Mouse (Mus musculus): ENCODE results near the gene Pnpla2. TPM values are rescaled to one million over a fixed set of nuclear protein-coding genes. Genes with fewer than 3 reads are reported as not detected.

Pnpla2 gene
- polyA plus RNA-seq, 1 experiment from 2014 or later, result 23.4 TPM

DNA sequence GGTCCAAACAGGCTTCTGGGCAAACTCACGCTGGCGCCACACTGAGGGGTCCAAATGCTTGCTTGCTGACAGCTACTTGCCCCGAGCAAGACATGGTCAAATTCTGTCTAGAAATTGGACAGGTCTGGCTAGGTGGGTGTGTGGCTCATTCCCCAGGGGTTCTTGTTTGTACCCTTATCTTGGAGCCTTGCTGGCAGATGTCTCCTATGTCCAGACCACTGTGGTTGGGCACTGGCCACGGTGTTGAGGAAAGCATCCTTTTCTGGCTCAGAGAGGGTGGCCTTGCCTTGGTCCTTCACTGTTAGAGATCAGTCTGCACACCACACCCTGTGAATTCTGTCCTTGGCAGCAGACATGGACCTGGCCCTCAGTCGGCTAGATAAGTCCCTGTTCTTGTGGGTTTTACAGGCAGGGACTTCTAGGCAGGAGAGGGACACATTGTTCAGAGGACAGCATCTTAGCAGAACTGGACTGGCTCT is 23.3 kb downstream of the Pnpla2 start:
- Histone ChIP-seq H3K36me3 (ENCODE audit: control insufficient read depth, insufficient read depth, low read length) (no peaks in the 10 kb centered on the region), H3K4me2 (peak overlapping the region; percentile 91), H3K9me3 (ENCODE audit: control insufficient read depth, low read length) (no peaks in the 10 kb centered on the region), H3K27me3 (replicated peaks; ENCODE audit: control insufficient read depth, insufficient read depth, low read length) (peaks cover 10% of the 10 kb centered on the region), H3K9ac (ENCODE audit: low read depth, low read length) (peak overlapping the region; percentile 2; the same call in 1 of the 2 replicates), H3K27ac (ENCODE audit: low read depth, low read length) (peak overlapping the region; percentile 49; the same call in 1 of the 2 replicates), H3K4me3 (ENCODE audit: low read depth, low read length) (0 out of 2 replicates have a peak overlapping the region, but pooled peaks have one; percentile 13), H3K4me1 (replicated peaks; ENCODE audit: control insufficient read depth, insufficient read depth, low read length) (peaks cover 57% of the 10 kb centered on the region)
- WGBS, result 49% methylated on average over 5 of the region's 5 CpGs
- DNase-seq (ENCODE audit: low spot score), result no peak
- ATAC-seq (replicated peaks; ENCODE audit: low FRiP score), result no peak

DNA sequence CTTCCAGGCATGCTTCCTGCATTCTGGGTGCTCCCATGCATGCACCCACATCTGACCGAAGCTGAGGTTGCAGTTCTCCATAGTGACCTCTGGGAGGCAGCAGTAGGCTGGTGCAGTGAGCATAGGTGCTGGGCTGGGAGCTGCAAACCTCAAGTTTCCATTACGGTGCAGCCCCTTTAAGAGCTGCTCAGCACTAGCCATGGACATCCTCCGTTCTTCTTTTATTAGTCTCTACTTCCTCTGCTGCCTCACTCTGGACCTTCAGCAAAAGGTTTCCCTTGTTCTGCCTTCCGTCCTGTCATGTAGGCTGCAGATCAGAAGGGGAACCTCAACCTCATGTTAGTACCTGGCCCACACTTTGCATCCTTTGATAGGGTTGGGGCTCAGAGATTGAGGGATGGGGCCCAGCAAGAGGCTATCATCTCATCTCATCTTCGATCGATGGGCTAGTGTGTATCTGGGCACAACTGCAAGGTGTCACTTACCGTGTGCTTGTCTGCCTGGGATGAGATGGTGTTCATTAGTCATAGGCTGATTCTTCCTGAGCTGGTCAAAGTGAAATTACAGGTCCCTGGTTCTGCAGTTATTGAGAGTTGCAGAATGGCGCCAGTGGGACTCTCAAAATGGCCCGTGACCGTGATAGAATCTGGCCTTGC is 26.0 kb downstream of the Pnpla2 start:
- Histone ChIP-seq H3K36me3 (ENCODE audit: control insufficient read depth, insufficient read depth, low read length) (no peaks in the 10 kb centered on the region), H3K9me3 (ENCODE audit: control insufficient read depth, low read length) (no peaks in the 10 kb centered on the region), H3K27me3 (replicated peaks; ENCODE audit: control insufficient read depth, insufficient read depth, low read length) (peaks cover 10% of the 10 kb centered on the region), H3K4me1 (replicated peaks; ENCODE audit: control insufficient read depth, insufficient read depth, low read length) (peaks cover 44% of the 10 kb centered on the region), H3K4me3 (ENCODE audit: low read depth, low read length) (peak overlapping the region; percentile 60; the same call in 1 of the 2 replicates), H3K27ac (ENCODE audit: low read depth, low read length) (no peak overlapping the region), H3K9ac (ENCODE audit: low read depth, low read length) (no peak overlapping the region), H3K4me2 (peak overlapping the region; percentile 99)
- 15% methylated on average over 10 of the region's 10 CpGs for WGBS
- DNase-seq (ENCODE audit: low spot score) (peak; percentile 62), ATAC-seq (replicated peaks; ENCODE audit: low FRiP score) (peak; percentile 60)

DNA sequence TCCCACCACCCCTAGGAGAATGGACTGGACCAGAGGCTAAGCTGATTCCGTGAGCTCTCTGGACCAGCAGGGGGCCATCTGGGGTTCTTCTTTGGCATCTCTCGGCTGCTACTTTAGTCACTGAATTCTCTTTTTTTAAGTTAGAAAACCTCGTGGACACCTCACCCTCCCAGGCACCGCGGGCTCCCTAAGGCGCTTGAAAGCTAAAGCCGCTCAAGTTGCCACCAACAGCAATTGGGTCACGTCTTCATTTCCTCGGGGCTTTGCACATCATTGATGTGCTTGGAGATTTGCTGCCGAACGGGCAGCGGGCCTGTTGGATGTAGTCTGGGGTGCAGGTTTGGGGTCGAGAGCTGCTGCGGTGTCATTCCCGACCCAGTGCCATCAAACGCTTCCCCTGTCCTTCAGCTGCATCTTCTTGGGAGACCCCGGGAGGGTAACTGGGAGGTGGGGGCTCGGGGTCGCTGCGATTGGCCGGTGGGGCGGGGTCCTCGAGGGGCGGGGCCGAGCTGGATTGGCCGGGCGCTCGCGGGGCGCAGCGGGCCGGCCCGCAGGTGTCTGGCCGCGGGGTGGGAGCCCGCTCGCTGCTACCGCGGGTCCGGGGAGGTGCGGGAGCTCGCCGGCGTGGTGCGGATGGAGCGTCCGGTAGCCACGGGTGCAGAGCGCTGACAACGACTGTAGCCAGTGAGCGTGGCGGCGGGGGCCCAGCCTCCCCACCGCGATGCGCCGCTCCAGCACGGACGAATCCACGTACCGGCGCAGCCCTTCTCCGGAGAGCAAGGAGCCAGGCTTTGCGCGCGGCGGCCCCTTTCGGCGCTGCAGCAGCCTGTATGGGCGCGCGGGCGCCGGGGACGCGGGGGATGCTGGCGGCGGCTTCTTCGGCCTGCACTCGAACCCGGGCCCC is 26.8 kb downstream of the Pnpla2 start:
- Histone ChIP-seq H3K4me1 (replicated peaks; ENCODE audit: control insufficient read depth, insufficient read depth, low read length) (peaks cover 39% of the 10 kb centered on the region), H3K9me3 (ENCODE audit: control insufficient read depth, low read length) (no peaks in the 10 kb centered on the region), H3K36me3 (ENCODE audit: control insufficient read depth, insufficient read depth, low read length) (no peaks in the 10 kb centered on the region), H3K4me3 (ENCODE audit: low read depth, low read length) (peak overlapping the region; percentile 60), H3K9ac (ENCODE audit: low read depth, low read length) (peak overlapping the region; percentile 51), H3K27ac (ENCODE audit: low read depth, low read length) (no peak overlapping the region), H3K4me2 (peak overlapping the region; percentile 99), H3K27me3 (replicated peaks; ENCODE audit: control insufficient read depth, insufficient read depth, low read length) (peaks cover 10% of the 10 kb centered on the region)
- 3% methylated on average over 67 of the region's 81 CpGs for WGBS
- DNase-seq (ENCODE audit: low spot score) (peak; percentile 66), ATAC-seq (replicated peaks; ENCODE audit: low FRiP score) (no peak)

DNA sequence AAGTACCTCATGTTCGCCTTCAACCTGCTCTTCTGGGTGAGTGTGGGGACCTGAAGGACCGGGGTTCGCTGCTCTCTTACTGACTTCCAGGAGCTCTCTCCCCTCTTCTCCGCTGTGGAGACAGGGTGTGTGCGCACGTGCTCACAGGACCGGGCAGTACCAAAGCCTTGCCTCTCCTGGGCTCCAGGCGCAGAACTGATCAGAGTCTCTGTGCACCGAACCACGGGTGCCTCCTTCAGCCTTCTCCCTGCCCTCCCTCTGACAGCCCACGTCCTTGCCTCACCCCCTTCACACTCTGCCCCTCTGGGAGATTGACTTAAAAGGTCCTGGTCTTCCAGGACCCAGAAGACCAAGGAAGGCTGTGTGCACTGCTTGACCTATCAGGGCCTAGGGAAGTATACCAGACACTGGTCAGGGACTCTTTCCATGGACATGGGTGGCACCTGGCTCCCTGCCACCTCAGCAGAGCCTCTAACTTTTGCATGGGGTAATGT is 27.6 kb downstream of the Pnpla2 start:
- 35% methylated on average over 11 of the region's 11 CpGs for WGBS
- DNase-seq (ENCODE audit: low spot score) (no peak), ATAC-seq (replicated peaks; ENCODE audit: low FRiP score) (no peak)

DNA sequence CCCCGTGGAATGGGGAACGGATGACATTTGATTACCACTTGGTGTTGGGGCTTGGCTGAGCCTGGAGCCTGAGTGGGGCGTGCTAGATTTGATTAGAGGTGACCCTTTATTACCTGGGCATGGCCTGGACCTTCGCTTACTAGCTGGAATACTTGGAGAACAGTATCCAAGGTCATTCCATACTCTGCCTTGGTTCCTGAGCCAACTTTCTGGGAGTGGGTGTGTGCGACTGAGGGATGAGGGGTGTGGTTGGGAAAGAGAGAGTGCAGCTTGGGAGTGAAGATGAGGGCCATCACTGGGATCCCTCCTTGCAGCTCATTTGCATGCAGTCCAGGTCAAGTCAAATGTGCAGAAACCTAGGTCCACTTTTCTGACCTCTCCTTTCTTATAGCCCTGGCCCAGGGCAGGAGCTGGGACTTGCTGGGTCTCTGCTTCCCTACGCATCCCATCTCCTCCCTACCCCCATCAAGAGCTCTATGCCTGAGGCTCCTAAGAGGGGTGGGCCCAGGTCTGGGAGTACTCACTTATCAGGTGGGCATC is 28.2 kb downstream of the Pnpla2 start:
- DNase-seq (ENCODE audit: low spot score) (no peak), ATAC-seq (replicated peaks; ENCODE audit: low FRiP score) (no peak)
- 75% methylated on average over 5 of the region's 6 CpGs for WGBS
- no peaks in the 10 kb centered on the region for H3K36me3 ChIP-seq (ENCODE audit: control insufficient read depth, insufficient read depth, low read length)
- H3K4me3 ChIP-seq (ENCODE audit: low read depth, low read length), result no peak overlapping the region
- no peaks in the 10 kb centered on the region for H3K9me3 ChIP-seq (ENCODE audit: control insufficient read depth, low read length)
- H3K4me2 ChIP-seq, result no peak overlapping the region
- H3K9ac ChIP-seq (ENCODE audit: low read depth, low read length), result no peak overlapping the region
- peaks cover 10% of the 10 kb centered on the region for H3K27me3 ChIP-seq (replicated peaks; ENCODE audit: control insufficient read depth, insufficient read depth, low read length)
- no peak overlapping the region for H3K27ac ChIP-seq (ENCODE audit: low read depth, low read length)
- peaks cover 24% of the 10 kb centered on the region for H3K4me1 ChIP-seq (replicated peaks; ENCODE audit: control insufficient read depth, insufficient read depth, low read length)

More for the DNA sequence above, 27.6 kb downstream of the Pnpla2 start:
- Histone ChIP-seq H3K36me3 (ENCODE audit: control insufficient read depth, insufficient read depth, low read length) (no peaks in the 10 kb centered on the region), H3K4me3 (ENCODE audit: low read depth, low read length) (peak overlapping the region; percentile 60), H3K4me1 (replicated peaks; ENCODE audit: control insufficient read depth, insufficient read depth, low read length) (peaks cover 30% of the 10 kb centered on the region), H3K9me3 (ENCODE audit: control insufficient read depth, low read length) (no peaks in the 10 kb centered on the region), H3K27ac (ENCODE audit: low read depth, low read length) (no peak overlapping the region), H3K9ac (ENCODE audit: low read depth, low read length) (peak overlapping the region; percentile 51), H3K27me3 (replicated peaks; ENCODE audit: control insufficient read depth, insufficient read depth, low read length) (peaks cover 10% of the 10 kb centered on the region), H3K4me2 (peak overlapping the region; percentile 99)

DNA sequence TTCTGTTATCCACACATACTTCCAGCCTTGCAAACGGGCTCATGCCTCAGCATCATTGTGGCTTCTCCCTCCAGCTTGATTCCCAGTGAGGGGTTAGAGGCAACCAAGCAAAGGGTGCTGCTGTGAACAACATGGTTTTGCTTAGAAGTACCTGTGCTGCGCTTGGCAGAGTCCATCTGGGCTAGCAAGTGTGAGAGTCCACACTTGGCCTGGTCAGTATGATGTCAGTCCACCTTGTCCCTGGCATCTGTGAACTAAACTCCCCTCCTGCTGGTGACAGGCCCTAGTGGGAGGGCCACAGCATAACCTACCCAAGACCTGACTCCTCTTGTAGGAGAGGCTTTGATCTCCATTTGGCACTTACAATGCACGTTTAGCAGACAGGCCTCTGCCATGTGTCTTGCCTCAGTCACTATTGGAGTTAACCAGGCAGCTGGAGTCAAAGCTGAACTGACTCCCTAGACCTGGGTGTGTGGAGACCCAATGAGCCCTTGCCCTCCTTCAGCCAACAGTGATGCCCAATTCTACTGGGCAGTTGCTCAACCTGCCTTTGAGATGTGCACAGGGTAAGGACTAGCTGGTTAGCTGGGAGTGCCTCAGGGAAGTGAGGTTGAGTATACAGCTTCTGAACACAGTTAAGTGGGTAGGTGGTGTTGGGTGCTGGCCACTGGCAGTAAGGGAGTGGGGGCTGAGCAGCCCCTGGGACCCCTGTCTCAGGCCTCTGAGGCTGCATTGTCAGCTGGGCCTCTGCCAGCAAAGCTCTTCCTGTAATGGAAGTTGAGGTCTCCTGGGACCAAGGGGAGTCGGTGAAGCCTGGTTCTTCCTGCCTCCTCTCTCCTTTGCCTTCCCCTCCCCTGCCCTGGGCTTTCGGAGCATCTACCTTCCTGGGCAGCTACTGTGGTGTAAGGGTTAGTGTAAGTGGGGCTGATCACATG is 29.5 kb downstream of the Pnpla2 start:
- H3K36me3 ChIP-seq (ENCODE audit: control insufficient read depth, insufficient read depth, low read length), result no peaks in the 10 kb centered on the region
- H3K9me3 ChIP-seq (ENCODE audit: control insufficient read depth, low read length), result no peaks in the 10 kb centered on the region
- peaks cover 20% of the 10 kb centered on the region for H3K4me1 ChIP-seq (replicated peaks; ENCODE audit: control insufficient read depth, insufficient read depth, low read length)
- ATAC-seq (replicated peaks; ENCODE audit: low FRiP score) (no peak), DNase-seq (ENCODE audit: low spot score) (no peak)
- H3K4me2 ChIP-seq, result no peak overlapping the region
- H3K27me3 ChIP-seq (replicated peaks; ENCODE audit: control insufficient read depth, insufficient read depth, low read length), result peaks cover 10% of the 10 kb centered on the region
- H3K27ac ChIP-seq (ENCODE audit: low read depth, low read length), result no peak overlapping the region
- 78% methylated on average over 5 of the region's 5 CpGs for WGBS
- H3K4me3 ChIP-seq (ENCODE audit: low read depth, low read length), result no peak overlapping the region
- H3K9ac ChIP-seq (ENCODE audit: low read depth, low read length), result no peak overlapping the region

DNA sequence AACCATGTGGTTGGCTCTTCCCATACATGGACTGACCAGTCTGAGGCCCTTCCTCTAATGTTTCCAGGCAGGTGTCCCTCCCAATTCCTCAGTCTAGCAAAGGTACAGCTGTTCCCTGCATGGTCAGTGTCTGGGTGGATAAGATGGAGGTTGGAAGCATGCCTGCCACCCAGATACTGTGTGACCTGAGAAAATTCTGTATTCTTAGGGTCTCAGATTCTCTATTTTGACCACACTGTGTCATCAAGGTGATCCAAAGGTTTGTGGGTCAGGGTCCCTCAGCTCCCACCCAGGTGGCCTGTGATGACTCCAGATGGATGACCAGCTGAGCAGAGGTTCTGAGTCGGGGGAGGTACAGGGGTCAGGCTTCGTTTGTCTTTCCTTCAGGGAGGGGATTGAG is 30.2 kb downstream of the Pnpla2 start:
- Histone ChIP-seq H3K4me1 (replicated peaks; ENCODE audit: control insufficient read depth, insufficient read depth, low read length) (peaks cover 20% of the 10 kb centered on the region), H3K4me2 (no peak overlapping the region), H3K36me3 (ENCODE audit: control insufficient read depth, insufficient read depth, low read length) (no peaks in the 10 kb centered on the region), H3K4me3 (ENCODE audit: low read depth, low read length) (no peak overlapping the region), H3K27ac (ENCODE audit: low read depth, low read length) (no peak overlapping the region), H3K9me3 (ENCODE audit: control insufficient read depth, low read length) (no peaks in the 10 kb centered on the region), H3K27me3 (replicated peaks; ENCODE audit: control insufficient read depth, insufficient read depth, low read length) (peaks cover 10% of the 10 kb centered on the region), H3K9ac (ENCODE audit: low read depth, low read length) (no peak overlapping the region)
- ATAC-seq (replicated peaks; ENCODE audit: low FRiP score), result no peak
- DNase-seq (ENCODE audit: low spot score), result no peak
- WGBS, result 67% methylated on average over 2 of the region's 2 CpGs

DNA sequence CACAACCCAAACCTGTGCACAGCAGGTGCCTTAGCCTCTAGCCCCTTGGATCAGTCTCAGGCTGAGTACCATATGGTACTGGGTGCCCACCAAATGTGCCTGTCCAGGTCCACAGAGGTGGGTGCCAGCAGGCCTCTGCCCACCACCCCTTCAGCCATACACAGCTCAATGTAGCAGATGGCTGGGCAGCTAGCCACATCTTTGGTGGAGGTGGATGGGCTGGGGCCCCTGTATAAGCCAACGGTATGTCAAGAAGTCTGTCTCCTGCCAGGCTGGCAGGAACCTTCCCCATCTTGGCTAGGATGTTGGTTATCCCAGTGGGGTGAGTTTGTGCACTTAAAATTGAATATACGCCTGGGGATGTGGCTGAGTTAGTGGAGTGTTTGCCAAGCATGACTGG is 30.6 kb downstream of the Pnpla2 start:
- H3K4me1 ChIP-seq (replicated peaks; ENCODE audit: control insufficient read depth, insufficient read depth, low read length), result peaks cover 20% of the 10 kb centered on the region
- no peak overlapping the region for H3K4me2 ChIP-seq
- ATAC-seq (replicated peaks; ENCODE audit: low FRiP score) (no peak), DNase-seq (ENCODE audit: low spot score) (no peak)
- H3K4me3 ChIP-seq (ENCODE audit: low read depth, low read length), result no peak overlapping the region
- H3K9ac ChIP-seq (ENCODE audit: low read depth, low read length), result no peak overlapping the region
- WGBS, result 77% methylated on average over 2 of the region's 2 CpGs
- peaks cover 10% of the 10 kb centered on the region for H3K27me3 ChIP-seq (replicated peaks; ENCODE audit: control insufficient read depth, insufficient read depth, low read length)
- no peak overlapping the region for H3K27ac ChIP-seq (ENCODE audit: low read depth, low read length)
- H3K36me3 ChIP-seq (ENCODE audit: control insufficient read depth, insufficient read depth, low read length), result no peaks in the 10 kb centered on the region
- H3K9me3 ChIP-seq (ENCODE audit: control insufficient read depth, low read length), result no peaks in the 10 kb centered on the region
